Mouse (Mus musculus): Measurements from ENCODE around the gene C1qtnf5.

C1qtnf5 gene

DNA sequence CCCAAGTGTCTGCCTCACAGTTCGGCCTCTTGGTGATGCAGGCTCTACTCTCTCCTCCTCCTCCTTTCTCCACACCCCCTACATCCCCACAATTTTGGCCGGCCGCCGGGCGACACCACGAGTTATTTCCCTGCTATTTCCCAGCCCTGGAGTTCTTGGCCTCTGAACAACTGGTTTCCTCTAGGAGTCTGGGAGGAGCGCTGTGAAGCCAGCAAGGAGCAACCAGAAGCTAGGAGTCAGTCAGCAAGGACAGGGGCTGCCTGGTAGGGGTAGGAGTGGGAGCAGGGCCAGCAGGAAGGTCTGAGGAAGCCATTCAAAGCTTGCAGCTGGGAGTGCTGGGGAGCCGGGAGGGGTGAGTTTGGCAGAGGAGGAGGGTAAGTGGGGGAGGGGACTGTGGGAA lies at the start of gene C1qtnf5:
C1qtnf5 (plus strand) TSS at position 136 of the 400 bp plus-strand sequence.
- in situ Hi-C loops (cut with MboI, MseI): no loop called here

GRCm38 (mm10) chr9:44058606-44059005 lies 48.4 kb upstream of the C1qtnf5 start:
- in situ Hi-C loops (cut with MboI, MseI): no loop called here

DNA sequence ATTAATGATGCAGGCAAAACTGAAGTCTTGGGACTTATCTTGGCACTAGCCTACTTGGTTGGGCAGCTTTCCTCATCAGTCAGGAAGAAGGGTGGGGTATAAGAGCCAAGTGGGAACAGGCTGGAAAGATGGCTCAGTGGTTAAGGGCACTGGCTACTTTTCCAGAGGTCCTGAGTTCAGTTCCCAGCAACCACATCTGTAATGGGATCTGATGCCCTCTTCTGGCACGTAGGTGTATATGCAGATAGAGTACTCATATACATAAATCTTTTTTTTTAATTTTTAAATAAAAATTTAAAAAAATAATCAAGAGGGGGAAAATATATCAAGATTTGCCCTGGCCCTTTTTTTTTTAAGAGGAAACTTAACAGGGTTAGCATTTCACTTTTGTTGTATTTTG lies 41.9 kb upstream of the C1qtnf5 start:
- in situ Hi-C loops (cut with MboI, MseI): no loop called here

- in situ Hi-C loops (cut with MboI, MseI): no loop called here
Observed at GRCm38 (mm10) chr9:44066785-44067225, 40.2 kb upstream of the C1qtnf5 start, which contains the start of gene Usp2. TSS of gene Usp2 (plus strand) at chr9:44067021.

DNA sequence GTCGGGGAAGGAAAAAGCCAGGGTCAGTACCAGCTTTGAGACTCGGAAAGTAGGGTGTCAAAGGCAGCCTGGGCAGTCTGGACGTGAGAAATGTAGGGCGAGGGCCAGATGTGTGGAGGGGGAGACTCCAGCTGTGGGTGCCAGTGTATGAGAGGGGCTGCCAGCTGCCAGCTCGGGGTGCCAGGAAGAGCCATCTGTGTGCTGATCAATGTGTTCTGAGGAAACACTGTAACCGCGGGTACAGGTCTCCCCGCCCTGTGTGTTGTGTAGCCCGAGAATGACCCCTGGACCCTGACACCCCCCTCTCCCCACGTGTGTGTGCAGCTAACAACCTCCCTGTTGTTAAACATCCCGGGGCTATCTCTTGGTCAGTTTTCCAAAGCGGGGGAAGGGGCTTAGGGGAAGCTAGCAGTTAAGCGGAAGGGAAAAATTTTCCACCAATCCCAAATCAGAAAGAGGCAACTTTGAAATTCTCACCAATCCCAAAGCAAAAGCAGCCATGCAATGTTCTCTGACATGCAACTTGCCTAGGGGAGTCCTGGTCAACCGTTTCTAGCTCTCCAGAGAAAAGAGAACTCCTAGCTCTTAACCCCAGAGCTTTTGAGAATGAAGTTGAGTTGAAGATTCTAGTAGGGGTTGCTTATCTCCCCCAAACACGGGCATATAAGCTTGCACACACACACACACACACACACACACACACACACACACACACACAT lies 39.6 kb upstream of the C1qtnf5 start:
- in situ Hi-C loops (cut with MboI, MseI): no loop called here

GRCm38 (mm10) chr9:44067960-44068330 lies 39.1 kb upstream of the C1qtnf5 start:
- in situ Hi-C loops (cut with MboI, MseI): no loop called here

GRCm38 (mm10) chr9:44069252-44069651 lies 37.8 kb upstream of the C1qtnf5 start:
- in situ Hi-C loops (cut with MboI, MseI): no loop called here

DNA sequence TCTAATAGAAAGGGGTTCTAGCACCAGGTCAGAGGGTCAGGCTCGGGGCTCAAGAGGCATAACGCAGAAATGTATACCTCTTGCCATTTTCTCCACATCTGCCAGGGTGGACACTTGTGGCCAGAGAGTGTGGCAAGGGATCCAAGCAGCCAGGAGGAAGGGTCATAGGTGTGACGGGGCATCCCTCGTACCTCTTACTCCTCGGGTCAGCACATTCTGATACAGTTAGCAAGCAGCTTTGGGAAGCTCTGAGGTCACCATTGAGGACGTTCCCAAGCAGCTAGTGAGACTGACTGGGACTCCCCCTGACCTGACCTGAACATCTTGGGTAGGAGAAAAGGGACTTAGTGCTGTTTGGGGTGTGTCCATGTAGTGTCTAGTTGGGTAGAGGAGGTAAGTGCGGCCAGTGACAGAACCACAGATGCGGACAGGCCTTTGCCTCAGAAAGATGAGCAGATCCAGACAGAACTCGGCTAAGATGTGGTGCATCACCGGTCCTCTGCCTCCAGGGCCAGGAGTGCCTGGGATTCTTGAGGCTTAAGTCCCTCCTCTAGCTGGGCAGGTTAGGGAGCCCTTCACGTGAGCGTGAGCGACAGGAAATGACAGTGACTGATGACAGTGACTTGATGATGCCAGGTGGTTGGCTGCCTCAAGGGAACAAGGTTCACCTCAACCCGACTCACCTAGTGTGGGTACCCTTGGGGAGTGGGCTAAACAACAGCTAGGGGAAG lies 36.8 kb upstream of the C1qtnf5 start:
- in situ Hi-C loops (cut with MboI, MseI): no loop called here

GRCm38 (mm10) chr9:44070844-44071231 lies 36.2 kb upstream of the C1qtnf5 start:
- in situ Hi-C loops (cut with MboI, MseI): no loop called here

DNA sequence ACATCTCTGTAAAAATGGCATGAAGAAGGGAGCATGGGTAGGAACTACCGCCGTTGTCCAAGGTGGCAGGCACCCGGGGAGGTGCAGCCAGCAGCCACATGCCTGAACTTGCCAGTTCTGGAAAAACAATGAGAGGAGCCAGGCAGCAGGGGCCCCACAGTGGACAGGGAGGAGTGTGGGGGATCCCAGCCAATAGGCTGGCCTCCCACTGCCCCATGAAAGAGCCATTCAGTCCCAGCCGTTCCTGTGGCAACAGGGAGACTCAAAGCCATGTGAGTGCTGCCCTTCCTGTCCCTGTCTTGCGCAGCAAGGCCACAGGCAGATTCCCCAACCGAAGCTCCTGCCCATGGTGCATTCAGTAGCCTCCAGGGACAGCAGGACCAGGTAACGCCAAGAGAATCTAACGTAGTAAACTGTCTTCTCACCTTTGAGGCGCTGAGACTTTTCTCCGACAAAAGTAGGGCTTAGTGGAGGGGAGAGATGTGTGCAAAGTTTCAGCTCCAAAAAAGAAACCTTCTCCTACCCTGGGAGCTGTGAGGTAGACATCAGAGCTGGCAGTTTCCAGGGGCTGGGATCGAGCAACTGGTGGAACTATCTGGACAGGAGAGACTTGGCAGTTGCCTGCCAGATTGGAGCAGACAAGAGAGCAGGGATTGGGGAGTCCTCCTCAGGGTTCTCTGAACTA lies 35.0 kb upstream of the C1qtnf5 start:
- in situ Hi-C loops (cut with MboI, MseI): no loop called here

GRCm38 (mm10) chr9:44072599-44072915 lies 34.5 kb upstream of the C1qtnf5 start:
- in situ Hi-C loops (cut with MboI, MseI): no loop called here

DNA sequence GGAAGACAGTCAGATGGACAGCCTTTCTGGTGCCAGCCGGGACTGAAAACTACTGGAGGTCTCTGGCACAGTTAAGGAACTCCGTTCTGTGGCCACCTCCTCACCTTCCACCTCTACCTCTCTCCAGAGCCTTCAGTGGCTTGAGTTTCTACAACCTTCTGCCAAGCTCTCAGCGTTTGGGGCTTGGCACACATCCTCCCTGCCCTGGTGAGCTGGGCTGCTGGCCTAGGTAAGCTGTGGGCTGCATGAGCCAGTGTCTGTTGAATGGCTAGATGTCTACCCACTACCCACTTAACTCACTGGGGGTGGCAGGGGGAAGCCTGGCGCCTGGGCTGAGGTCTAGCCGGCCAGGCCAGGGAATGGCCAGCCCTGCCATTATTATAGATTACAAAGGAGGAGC lies 33.9 kb upstream of the C1qtnf5 start:
- in situ Hi-C loops (cut with MboI, MseI): no loop called here

GRCm38 (mm10) chr9:44074395-44075275 lies 32.4 kb upstream of the C1qtnf5 start:
- in situ Hi-C loops (cut with MboI, MseI): loop anchor here (25.0 kb wide), 1 partner anchor 537 kb away; no protein-coding TSS in a partner anchor

DNA sequence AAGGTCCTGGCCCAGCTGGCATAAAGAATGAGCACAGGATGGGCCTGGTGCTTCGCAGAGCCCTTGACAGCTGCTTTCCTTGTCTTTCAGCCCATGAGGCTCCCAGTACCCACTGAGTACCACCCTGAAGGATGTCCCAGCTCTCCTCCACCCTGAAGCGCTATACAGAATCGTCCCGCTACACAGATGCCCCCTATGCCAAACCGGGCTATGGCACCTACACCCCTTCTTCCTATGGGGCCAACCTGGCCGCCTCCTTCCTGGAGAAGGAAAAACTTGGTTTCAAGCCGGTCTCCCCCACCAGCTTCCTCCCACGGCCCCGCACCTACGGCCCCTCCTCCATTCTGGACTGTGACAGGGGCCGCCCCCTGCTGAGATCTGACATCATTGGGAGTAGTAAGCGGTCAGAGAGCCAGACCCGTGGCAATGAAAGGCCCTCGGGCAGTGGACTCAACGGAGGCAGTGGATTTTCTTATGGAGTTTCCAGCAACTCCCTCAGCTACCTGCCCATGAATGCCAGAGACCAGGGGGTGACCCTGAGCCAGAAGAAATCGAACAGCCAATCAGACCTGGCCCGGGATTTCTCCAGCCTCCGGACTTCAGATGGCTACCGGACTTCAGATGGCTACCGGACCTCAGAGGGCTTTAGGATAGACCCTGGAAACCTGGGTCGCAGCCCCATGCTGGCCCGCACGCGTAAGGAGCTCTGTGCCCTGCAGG lies 31.6 kb upstream of the C1qtnf5 start:
- in situ Hi-C loops (cut with MboI, MseI): loop anchor here (25.0 kb wide), 1 partner anchor 538 kb away; no protein-coding TSS in a partner anchor

- in situ Hi-C loops (cut with MboI, MseI): loop anchor here (25.0 kb wide), 1 partner anchor 539 kb away; no protein-coding TSS in a partner anchor
Observed at GRCm38 (mm10) chr9:44075996-44076763, 30.9 kb upstream of the C1qtnf5 start.

DNA sequence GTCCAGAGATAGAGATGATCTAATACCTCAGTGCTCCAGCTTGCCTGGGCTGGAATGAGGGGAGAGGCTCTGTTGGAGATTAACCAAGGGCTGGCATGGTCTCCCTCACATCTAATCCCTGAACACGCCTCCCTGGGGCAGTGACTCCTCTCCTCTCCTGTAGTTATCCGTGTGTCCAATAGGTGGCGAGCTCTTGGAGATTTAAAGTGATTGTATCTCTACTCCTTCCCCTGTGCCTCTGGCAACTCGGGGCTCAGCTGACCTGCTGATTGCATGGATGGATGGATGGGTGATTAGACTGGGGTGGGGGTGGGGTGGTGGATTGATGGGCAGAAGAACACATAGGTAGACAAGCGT lies 30.3 kb upstream of the C1qtnf5 start:
- in situ Hi-C loops (cut with MboI, MseI): loop anchor here (25.0 kb wide), 1 partner anchor 539 kb away; no protein-coding TSS in a partner anchor

DNA sequence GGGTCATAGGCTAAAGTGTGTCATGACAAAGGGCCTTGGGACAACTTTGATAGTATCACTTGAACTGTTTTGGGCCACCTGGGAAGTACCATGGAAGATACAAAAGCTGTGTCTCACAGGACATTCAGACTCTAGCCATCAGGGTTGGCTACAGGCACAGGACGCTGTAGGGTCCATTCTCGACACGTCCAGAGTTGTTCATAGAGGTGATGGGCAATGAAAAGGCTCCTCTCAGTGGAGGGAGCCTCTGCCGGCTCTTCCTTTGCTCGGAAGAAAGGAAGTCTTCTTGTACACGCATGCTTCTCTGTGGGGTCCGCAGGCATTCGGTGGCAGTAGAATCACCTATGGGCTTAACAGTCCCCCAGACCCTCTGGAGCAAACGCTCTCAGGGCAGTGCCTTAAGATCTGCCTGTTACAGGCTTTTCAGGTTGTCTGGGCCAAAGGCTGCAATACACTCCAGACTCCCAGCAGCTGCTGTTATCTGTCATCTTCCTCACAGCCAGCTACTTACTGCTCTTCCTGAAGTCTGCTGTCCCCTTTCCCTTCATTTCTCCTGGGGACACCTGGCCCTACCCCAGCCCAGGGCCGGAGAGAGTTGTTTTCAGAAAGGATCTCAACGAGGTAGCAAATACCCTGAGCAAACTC lies 29.7 kb upstream of the C1qtnf5 start:
- in situ Hi-C loops (cut with MboI, MseI): loop anchor here (25.0 kb wide), 1 partner anchor 540 kb away; no protein-coding TSS in a partner anchor

DNA sequence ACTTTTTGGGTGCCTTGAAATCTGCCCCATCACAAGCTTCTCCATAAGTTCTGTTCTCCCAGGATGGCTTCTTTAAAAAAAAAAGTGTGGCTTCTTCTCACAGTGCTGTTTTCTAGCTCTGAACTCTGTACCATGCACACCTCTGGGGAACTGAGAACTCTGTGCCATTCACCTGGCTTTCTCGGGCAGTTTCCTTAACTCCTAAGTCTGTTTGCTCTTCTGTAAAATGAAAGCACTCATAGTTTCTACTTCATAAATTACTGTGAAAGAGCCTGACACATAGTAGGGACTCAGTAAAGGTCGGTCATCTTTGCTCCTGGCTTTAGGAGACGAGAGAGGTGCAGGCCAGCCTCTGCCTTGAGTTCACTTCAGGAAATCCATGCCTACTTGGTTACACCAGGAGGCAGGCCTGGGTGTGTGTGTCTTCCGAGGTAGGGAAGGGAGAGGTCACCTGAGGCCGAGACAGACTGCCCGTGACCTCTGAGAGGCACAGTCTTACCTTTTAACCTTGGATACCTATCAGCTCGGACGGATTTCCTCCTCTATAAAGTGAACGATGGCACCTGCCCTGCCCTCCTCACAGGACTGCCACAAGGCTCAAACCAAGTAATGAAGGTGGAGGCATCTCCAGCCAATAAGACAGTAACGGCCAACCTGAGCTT lies 28.8 kb upstream of the C1qtnf5 start:
- in situ Hi-C loops (cut with MboI, MseI): loop anchor here (25.0 kb wide), 1 partner anchor 541 kb away; no protein-coding TSS in a partner anchor
